Mouse (Mus musculus): ENCODE results near the gene Hif3a. TPM values are rescaled to one million over a fixed set of nuclear protein-coding genes. Genes with fewer than 3 reads are reported as not detected.

The Hif3a gene
- polyA plus RNA-seq, 1 experiment from 2014 or later: 8.6 TPM

DNA sequence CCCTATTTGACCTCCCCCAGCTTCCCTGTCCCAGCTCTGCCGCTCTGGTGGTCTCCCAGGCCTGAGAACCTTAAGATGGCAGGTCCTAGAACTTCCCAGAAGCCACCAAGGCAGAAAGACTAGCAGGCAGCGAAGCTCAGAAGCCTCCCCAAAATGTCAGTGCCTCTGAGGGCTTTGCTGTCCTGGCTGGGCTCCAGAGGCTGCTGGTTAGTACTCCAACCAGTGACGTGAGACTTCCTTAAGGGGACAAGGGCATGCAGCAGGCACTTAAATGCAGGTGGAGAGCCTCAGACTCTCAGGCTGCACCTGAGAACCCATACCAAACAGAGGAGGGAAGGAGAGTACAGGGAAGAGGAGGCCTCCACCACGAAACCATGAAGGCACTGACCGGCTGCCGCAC lies 38.1 kb downstream of the Hif3a start:
- ATAC-seq (replicated peaks; ENCODE audit: low FRiP score): no peak

DNA sequence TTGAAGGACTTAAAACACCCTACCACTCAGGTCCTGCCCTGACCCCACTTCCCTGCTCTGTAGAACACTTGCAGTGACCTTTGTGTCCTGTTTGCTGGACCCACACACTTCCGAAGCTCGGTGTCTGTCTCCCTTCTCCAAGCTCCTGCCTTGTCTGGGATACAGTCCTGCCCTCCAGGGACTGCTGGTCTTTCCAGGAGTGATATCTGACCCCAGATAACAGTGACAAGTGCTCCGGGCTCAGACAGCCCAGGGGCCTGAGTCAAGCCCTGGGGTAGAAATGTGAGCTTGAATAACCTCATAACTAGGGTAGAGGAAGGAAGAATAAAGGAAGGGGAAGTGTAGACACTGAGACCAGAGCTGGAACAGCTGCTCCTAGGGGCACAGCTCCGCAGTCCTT lies 38.5 kb downstream of the Hif3a start:
- H3K4me2 ChIP-seq (ENCODE audit: low read depth, low read length, severe bottlenecking): no peak overlapping the region
- ATAC-seq (replicated peaks; ENCODE audit: low FRiP score): no peak
- no peaks in the 10 kb centered on the region for H3K9me3 ChIP-seq (ENCODE audit: control insufficient read depth, low read length)
- no peak overlapping the region for H3K9ac ChIP-seq (ENCODE audit: low read length)
- peaks cover 15% of the 10 kb centered on the region; the same call in 1 of the 2 replicates for H3K4me1 ChIP-seq (replicated peaks; ENCODE audit: control insufficient read depth, insufficient read depth, low read length)
- H3K27me3 ChIP-seq (ENCODE audit: control insufficient read depth, insufficient read depth, low read length): no peaks in the 10 kb centered on the region
- no peak overlapping the region for H3K4me3 ChIP-seq (ENCODE audit: low read depth, low read length)
- 87% methylated on average over 4 of the region's 4 CpGs for WGBS
- no peak overlapping the region for H3K27ac ChIP-seq (ENCODE audit: low read depth, low read length)
- H3K36me3 ChIP-seq (ENCODE audit: control insufficient read depth, insufficient read depth, low read length): peaks cover 19% of the 10 kb centered on the region; the same call in 1 of the 2 replicates
- DNase-seq (ENCODE audit: low spot score): no peak

More for the DNA sequence above, 38.1 kb downstream of the Hif3a start:
- Histone ChIP-seq H3K36me3 (ENCODE audit: control insufficient read depth, insufficient read depth, low read length) (peaks cover 19% of the 10 kb centered on the region; the same call in 1 of the 2 replicates), H3K4me1 (replicated peaks; ENCODE audit: control insufficient read depth, insufficient read depth, low read length) (peaks cover 15% of the 10 kb centered on the region; the same call in 1 of the 2 replicates), H3K9me3 (ENCODE audit: control insufficient read depth, low read length) (no peaks in the 10 kb centered on the region), H3K27me3 (ENCODE audit: control insufficient read depth, insufficient read depth, low read length) (no peaks in the 10 kb centered on the region), H3K9ac (ENCODE audit: low read length) (no peak overlapping the region), H3K27ac (ENCODE audit: low read depth, low read length) (no peak overlapping the region), H3K4me3 (ENCODE audit: low read depth, low read length) (no peak overlapping the region), H3K4me2 (ENCODE audit: low read depth, low read length, severe bottlenecking) (no peak overlapping the region)
- no peak for DNase-seq (ENCODE audit: low spot score)
- 93% methylated on average over 6 of the region's 6 CpGs for WGBS

DNA sequence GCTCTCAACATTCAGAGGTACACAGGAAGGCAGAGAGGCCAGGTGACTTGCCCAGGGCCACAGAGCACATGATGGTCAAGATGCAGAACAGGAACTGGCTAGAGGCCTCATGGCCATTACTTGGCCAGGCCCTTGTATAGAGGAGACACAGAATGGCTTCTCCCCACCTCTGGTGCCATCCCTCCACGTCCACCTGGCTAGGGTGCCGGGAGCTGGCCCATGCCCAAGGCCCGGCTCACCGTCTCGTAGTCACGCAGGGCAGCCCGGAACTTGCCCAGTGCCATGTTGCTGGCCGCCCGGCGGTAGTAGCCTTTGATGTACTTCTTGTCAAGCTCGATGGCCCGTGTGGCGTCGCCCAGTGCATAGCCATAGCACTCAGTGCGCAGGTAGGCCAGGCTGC lies 40.1 kb downstream of the Hif3a start:
- WGBS: 96% methylated on average over 15 of the region's 15 CpGs
- H3K27ac ChIP-seq (ENCODE audit: low read depth, low read length): no peak overlapping the region
- no peak overlapping the region for H3K9ac ChIP-seq (ENCODE audit: low read length)
- H3K36me3 ChIP-seq (ENCODE audit: control insufficient read depth, insufficient read depth, low read length): peaks cover 19% of the 10 kb centered on the region; the same call in 1 of the 2 replicates
- no peak for ATAC-seq (replicated peaks; ENCODE audit: low FRiP score)
- no peak overlapping the region for H3K4me3 ChIP-seq (ENCODE audit: low read depth, low read length)
- no peak for DNase-seq (ENCODE audit: low spot score)
- H3K4me2 ChIP-seq (ENCODE audit: low read depth, low read length, severe bottlenecking): no peak overlapping the region
- H3K27me3 ChIP-seq (ENCODE audit: control insufficient read depth, insufficient read depth, low read length): no peaks in the 10 kb centered on the region
- H3K4me1 ChIP-seq (replicated peaks; ENCODE audit: control insufficient read depth, insufficient read depth, low read length): peaks cover 15% of the 10 kb centered on the region; the same call in 1 of the 2 replicates
- H3K9me3 ChIP-seq (ENCODE audit: control insufficient read depth, low read length): no peaks in the 10 kb centered on the region

DNA sequence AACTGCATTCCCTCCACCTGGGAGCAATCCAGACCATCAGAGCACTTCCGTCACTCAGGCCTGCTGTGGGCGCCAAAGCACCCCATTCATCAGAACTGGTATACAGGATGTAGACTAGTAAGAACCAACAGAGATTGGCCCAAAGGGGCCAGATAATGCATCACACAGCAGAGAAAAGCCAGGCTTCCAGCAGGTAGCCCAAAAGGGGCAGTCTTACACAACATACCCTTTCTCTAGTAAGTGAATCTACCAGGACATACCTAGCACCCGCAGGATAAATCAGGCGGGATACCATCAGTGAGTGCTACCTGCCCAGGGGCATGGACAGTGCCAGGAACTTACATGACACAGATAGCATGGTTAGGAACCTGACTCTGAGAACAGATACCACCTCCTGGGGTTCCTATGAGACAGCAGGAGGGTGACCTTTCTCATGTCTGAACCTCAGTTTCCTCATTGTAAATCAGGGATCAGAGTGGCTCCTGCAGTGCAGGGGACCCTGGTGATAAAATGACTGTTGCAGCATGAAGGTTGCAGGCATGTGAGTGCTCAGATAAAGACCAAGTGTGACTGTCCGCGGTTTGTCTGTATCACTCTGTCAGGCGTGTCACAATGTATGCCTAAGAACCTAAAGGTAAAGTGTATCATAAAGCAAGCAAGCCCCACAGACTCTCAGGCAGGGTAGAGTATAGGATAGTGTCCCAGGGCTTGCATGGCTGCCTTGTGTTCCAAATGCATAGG lies 42.6 kb downstream of the Hif3a start:
- 93% methylated on average over 7 of the region's 7 CpGs for WGBS
- Histone ChIP-seq H3K4me1 (replicated peaks; ENCODE audit: control insufficient read depth, insufficient read depth, low read length) (0 out of 2 replicates have a peak, but pooled peaks cover 3% of the 10 kb centered on the region), H3K27me3 (ENCODE audit: control insufficient read depth, insufficient read depth, low read length) (no peaks in the 10 kb centered on the region), H3K4me2 (ENCODE audit: low read depth, low read length, severe bottlenecking) (no peak overlapping the region), H3K4me3 (ENCODE audit: low read depth, low read length) (no peak overlapping the region), H3K9ac (ENCODE audit: low read length) (no peak overlapping the region), H3K27ac (ENCODE audit: low read depth, low read length) (no peak overlapping the region), H3K9me3 (ENCODE audit: control insufficient read depth, low read length) (no peaks in the 10 kb centered on the region), H3K36me3 (ENCODE audit: control insufficient read depth, insufficient read depth, low read length) (peaks cover 24% of the 10 kb centered on the region; the same call in 1 of the 2 replicates)
- no peak for DNase-seq (ENCODE audit: low spot score)
- no peak for ATAC-seq (replicated peaks; ENCODE audit: low FRiP score)

DNA sequence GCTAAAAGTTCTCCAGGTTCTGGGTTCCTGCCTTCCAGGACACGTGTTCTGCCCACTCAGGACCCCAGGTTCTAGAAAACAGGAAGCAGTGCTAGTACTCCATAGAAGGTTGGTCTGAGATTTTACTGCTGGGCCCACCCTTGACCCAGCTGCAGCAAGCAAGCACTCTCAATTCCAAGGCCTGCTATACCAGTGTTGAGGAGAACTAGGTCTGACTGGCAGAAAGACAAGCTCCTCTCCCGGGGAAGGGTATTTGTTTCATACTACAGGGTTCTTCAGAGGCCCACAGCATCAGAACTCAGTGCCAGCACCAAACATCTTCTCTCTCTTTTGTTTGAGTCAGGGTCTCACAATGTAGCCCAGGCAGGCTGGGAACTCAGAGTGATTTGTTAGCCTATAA lies 44.3 kb downstream of the Hif3a start:
- ATAC-seq (replicated peaks; ENCODE audit: low FRiP score) (no peak), DNase-seq (ENCODE audit: low spot score) (no peak)
- Histone ChIP-seq H3K27me3 (ENCODE audit: control insufficient read depth, insufficient read depth, low read length) (no peaks in the 10 kb centered on the region), H3K27ac (ENCODE audit: low read depth, low read length) (no peak overlapping the region), H3K9me3 (ENCODE audit: control insufficient read depth, low read length) (no peaks in the 10 kb centered on the region), H3K4me2 (ENCODE audit: low read depth, low read length, severe bottlenecking) (no peak overlapping the region), H3K9ac (ENCODE audit: low read length) (no peak overlapping the region), H3K36me3 (ENCODE audit: control insufficient read depth, insufficient read depth, low read length) (peaks cover 35% of the 10 kb centered on the region; the same call in 1 of the 2 replicates), H3K4me1 (replicated peaks; ENCODE audit: control insufficient read depth, insufficient read depth, low read length) (no peaks in the 10 kb centered on the region), H3K4me3 (ENCODE audit: low read depth, low read length) (no peak overlapping the region)
- 93% methylated on average over 2 of the region's 2 CpGs for WGBS

DNA sequence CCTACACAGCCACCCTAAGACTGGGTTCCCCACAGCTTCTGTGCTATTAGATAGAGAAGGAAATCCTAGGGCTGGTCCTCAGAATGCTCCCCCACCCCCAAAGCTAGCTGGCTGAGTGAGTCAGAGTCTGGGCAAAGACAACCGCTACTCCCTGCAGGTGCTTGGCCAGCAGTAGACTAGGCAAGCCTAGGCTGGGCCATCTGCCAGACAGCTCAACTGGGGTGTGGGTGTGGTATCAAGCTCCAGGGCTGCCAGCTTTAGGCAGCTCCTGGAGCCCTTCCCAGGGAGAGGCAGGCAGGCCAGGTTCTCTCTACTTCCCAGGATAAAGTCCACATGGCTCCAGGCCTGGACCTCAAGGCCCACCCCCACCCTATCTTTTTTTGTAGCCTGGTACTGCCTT lies 45.2 kb downstream of the Hif3a start:
- Histone ChIP-seq H3K36me3 (ENCODE audit: control insufficient read depth, insufficient read depth, low read length) (peaks cover 35% of the 10 kb centered on the region; the same call in 1 of the 2 replicates), H3K27ac (ENCODE audit: low read depth, low read length) (no peak overlapping the region), H3K4me3 (ENCODE audit: low read depth, low read length) (no peak overlapping the region), H3K9ac (ENCODE audit: low read length) (no peak overlapping the region), H3K4me1 (replicated peaks; ENCODE audit: control insufficient read depth, insufficient read depth, low read length) (no peaks in the 10 kb centered on the region), H3K27me3 (ENCODE audit: control insufficient read depth, insufficient read depth, low read length) (no peaks in the 10 kb centered on the region), H3K4me2 (ENCODE audit: low read depth, low read length, severe bottlenecking) (no peak overlapping the region), H3K9me3 (ENCODE audit: control insufficient read depth, low read length) (no peaks in the 10 kb centered on the region)
- 80% methylated on average over 1 of the region's 1 CpGs for WGBS
- DNase-seq (ENCODE audit: low spot score) (no peak), ATAC-seq (replicated peaks; ENCODE audit: low FRiP score) (no peak)

DNA sequence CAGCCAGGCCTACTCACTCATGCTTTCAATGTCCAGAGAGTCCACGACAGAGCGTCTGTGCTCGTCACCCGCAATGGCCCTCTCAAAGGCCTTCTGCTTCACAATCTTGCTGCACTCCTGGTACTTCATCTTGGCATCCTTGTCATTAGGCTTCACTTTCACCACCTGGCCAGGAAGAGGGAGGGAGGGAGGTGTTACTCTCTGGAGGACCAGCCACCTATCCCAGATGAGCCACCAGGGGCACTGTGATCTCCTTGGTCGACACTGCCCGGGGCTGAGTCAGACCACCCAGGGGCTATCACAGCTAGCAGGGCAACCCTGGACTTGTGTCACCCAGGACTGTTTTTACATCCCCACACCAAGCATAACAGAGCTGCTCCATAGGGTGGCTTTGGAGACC lies 46.8 kb downstream of the Hif3a start:
- Histone ChIP-seq H3K27ac (ENCODE audit: low read depth, low read length) (no peak overlapping the region), H3K4me1 (replicated peaks; ENCODE audit: control insufficient read depth, insufficient read depth, low read length) (no peaks in the 10 kb centered on the region), H3K4me3 (ENCODE audit: low read depth, low read length) (no peak overlapping the region), H3K4me2 (ENCODE audit: low read depth, low read length, severe bottlenecking) (no peak overlapping the region), H3K9me3 (ENCODE audit: control insufficient read depth, low read length) (no peaks in the 10 kb centered on the region), H3K27me3 (ENCODE audit: control insufficient read depth, insufficient read depth, low read length) (no peaks in the 10 kb centered on the region), H3K9ac (ENCODE audit: low read length) (no peak overlapping the region), H3K36me3 (ENCODE audit: control insufficient read depth, insufficient read depth, low read length) (peaks cover 32% of the 10 kb centered on the region; the same call in 1 of the 2 replicates)
- ATAC-seq (replicated peaks; ENCODE audit: low FRiP score) (no peak), DNase-seq (ENCODE audit: low spot score) (no peak)
- 83% methylated on average over 6 of the region's 6 CpGs for WGBS

DNA sequence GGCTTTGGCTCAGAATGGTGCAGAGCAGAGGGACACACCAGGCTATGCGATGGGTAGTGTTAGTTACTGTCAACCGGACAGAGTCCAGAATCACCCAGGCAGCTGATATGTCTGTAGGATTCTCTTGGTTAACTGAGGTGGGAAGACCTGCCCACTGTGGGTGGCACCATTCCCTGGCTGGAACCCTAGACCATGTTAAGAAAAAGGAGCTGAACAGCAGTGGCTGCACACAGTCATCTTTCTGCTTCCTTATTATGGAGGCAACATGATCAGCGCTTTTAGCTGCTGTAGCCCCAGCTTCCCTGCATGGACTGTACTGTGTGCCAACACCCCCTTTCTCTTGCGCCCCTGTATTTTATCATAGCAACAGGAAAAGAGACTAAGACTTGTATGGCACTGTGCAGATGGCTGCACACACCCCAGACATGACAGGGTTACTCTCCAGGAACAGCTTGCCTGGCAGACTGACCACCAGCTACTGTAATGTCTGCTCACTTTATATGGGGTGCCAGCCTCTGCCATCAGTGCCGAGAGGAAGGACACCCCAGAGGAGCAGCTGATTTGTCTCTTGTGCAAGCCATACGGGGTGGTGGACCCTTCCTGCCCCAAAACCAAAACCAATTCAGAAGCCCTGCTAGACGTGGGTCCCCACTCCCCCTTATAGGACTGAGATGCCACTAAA lies 50.2 kb downstream of the Hif3a start:
- no peaks in the 10 kb centered on the region for H3K4me1 ChIP-seq (replicated peaks; ENCODE audit: control insufficient read depth, insufficient read depth, low read length)
- peaks cover 22% of the 10 kb centered on the region; the same call in 1 of the 2 replicates for H3K36me3 ChIP-seq (ENCODE audit: control insufficient read depth, insufficient read depth, low read length)
- H3K27me3 ChIP-seq (ENCODE audit: control insufficient read depth, insufficient read depth, low read length): no peaks in the 10 kb centered on the region
- H3K9ac ChIP-seq (ENCODE audit: low read length): no peak overlapping the region
- H3K9me3 ChIP-seq (ENCODE audit: control insufficient read depth, low read length): no peaks in the 10 kb centered on the region
- no peak overlapping the region for H3K27ac ChIP-seq (ENCODE audit: low read depth, low read length)
- ATAC-seq (replicated peaks; ENCODE audit: low FRiP score) (no peak), DNase-seq (ENCODE audit: low spot score) (no peak)
- H3K4me3 ChIP-seq (ENCODE audit: low read depth, low read length): no peak overlapping the region
- WGBS: 92% methylated on average over 7 of the region's 7 CpGs
- H3K4me2 ChIP-seq (ENCODE audit: low read depth, low read length, severe bottlenecking): no peak overlapping the region

Measured in forebrain, embryonic 11.5 days (tissue).